Mouse (Mus musculus) thymus, postnatal 25 days (tissue): ENCODE measurements around the gene Hist2h2aa2.
"Not testable (repeated sequence)": the region's sequence is repeated elsewhere in the genome, so short reads cannot be mapped to it uniquely, and the experiment has no call there.

ENCODE experiments used
- DNase-seq: peaks from one replicate; pipeline ENCODE4 v3.0.0; 2022

The Hist2h2aa2 gene

DNA sequence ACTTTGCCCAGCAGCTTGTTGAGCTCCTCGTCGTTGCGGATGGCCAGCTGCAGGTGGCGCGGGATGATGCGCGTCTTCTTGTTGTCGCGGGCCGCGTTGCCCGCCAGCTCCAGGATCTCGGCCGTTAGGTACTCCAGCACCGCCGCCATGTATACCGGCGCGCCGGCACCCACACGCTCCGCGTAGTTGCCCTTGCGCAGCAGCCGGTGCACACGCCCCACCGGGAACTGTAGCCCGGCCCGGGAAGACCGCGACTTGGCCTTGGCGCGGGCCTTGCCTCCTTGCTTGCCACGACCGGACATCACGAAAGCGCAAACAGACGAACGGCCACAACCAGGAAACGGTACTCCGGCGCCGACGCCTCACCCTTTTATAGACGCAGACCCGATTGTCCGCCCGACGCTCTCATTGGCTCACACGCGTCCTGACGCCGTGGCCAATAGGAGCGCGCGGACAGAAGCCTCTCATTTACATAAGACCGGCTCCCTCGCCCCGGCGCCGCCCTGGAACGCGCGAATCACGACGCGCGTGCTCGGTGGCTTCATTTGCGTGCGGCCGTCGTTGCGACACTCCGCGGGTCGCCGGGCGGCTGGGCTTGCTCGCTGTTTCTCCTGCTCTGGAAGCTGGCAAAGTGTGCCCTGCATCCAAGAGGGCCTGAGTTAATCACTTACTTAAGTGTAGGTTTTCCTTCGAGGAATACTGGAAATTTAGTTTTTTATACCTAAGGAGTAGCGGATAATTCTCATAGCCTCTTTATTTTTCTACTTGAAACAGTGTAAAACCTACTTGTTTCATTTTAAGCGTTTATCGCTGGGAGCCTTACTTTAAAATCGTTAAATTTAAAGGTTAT lies at the start of gene Hist2h2aa2:
TSS of gene Hist2h2aa2 (minus strand) at position 328 of the 850 bp plus-strand sequence.
- peak; percentile 95 for DNase-seq

DNA sequence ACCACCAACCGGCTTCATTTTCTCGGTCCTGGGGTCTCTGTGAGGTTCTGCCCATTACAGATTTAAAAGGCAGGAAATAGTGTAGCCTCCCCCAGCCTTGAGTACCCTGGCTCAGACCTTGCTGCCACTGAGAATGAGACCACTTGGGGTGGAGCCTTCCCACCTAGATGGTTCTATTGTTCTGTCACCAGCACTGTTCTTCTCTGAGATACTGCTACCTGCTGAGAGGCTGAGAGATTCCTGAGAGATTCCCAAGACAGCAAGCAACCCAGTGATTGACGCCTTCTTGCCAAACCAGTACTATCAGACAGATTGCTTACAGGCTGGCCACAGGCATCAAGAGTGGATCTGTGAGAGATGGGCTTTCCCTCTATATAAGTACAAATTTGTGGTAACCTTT lies 49.1 kb upstream of the Hist2h2aa2 start:
- no peak for DNase-seq

DNA sequence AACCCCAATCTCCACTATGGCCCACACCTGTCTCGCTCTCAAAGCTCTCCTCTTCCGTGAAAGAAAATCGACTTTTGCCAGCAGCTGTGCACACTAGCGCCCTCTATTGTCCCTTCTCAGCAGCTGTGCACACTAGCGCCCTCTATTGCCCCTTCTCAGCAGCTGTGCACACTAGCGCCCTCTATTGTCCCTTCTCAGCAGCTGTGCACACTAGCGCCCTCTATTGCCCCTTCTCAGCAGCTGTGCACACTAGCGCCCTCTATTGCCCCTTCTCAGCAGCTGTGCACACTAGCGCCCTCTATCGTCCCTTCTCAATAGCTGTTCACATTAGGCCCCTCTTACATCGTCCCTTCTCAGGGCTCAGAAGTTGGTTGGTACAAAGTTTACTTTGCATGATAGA lies 47.3 kb upstream of the Hist2h2aa2 start:
- not testable (repeated sequence) for DNase-seq

DNA sequence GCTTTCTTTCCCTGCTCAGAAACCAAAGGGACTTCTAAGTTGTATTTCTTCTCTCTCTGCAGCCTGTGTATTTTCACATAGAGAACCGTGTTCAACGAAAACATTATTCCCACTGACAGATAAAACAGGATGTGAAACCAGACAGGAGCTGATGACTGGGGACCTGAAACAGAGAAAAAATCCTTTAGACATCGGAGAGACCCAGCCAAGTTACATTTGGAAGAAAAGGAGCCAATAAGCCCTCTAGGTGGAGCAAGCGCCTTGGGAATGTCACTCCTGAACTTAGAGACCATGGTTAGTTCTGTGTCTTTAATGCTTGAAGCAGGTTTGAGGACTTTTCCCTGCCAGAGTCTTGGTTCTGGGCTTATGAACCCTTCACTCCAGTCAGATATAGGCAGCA lies 44.4 kb upstream of the Hist2h2aa2 start:
- DNase-seq, result no peak

DNA sequence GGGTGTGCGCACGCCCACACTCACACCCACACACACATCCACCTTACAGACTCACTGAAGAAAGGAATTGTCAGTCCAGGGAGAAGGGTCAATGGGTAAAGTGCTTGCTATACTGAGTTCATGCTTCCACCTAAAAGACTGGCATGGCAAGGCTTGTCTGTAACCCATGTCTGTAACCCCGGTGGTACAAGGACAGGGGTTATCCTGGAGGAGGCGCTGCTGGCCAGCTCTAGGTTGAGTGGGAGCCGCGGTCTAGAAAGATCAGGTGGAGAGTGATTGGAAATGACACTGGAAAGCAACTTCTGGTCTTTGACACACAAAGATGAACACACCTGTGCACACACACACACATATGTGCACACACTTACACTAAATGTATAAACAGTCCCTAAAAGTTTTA lies 40.6 kb upstream of the Hist2h2aa2 start:
- no peak for DNase-seq

DNA sequence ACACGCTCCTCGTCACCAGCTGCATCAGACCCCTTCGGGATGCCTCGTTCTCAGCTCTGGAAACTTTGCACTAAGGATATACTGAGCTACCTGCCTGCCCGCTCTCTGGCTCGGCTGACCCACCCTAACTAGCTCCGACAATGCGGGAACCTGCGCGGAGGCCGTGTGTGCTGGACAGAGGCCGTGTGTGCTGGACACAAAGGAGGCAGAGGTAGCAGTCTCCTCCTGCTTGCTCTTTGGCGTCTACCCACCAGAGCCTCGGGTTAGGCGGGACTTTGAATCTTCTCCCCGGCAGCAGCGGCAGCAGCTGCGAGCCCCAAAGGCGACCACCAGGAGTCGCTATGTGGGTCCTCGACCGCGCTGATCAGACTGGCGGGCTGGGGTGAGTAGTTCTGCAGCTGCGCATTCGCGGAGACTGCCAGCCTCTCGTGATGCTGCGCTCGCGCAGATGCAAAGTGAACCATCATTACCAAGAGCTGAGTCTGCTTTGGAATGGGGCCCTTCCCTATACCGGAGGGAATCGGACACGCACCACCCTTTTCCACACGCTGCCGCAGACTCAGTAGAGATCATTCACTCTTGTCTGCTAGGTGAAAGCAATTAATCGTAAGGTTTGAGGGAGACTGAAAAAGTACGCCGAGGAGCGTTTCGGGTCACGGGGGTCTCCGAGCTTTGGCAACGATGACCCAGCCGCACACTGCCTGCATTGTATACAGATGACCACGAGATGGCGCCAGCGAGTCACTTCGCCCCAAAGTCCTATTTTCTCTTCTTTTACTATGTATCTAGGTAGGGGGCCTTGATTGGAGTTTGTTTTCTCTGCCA lies 37.9 kb upstream of the Hist2h2aa2 start:
- peak; percentile 96 for DNase-seq

DNA sequence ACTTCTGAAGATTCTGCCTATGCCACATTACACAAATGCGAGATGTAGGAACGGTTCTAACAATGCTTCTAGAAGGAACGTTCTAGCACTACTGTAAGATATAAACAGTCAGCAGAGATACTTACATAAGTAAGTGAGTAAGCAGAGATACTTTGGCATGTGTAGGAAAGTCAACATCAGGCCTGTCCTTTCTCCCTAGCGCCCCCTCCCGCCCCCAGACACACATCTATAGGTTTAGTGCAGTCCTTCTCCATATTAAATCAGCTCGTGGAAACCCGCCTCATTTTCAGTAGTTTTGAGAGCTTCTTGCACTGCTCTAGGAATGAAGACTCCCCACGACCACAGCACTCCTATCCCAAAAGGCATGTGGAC lies 37.3 kb upstream of the Hist2h2aa2 start:
- peak; percentile 85 for DNase-seq

DNA sequence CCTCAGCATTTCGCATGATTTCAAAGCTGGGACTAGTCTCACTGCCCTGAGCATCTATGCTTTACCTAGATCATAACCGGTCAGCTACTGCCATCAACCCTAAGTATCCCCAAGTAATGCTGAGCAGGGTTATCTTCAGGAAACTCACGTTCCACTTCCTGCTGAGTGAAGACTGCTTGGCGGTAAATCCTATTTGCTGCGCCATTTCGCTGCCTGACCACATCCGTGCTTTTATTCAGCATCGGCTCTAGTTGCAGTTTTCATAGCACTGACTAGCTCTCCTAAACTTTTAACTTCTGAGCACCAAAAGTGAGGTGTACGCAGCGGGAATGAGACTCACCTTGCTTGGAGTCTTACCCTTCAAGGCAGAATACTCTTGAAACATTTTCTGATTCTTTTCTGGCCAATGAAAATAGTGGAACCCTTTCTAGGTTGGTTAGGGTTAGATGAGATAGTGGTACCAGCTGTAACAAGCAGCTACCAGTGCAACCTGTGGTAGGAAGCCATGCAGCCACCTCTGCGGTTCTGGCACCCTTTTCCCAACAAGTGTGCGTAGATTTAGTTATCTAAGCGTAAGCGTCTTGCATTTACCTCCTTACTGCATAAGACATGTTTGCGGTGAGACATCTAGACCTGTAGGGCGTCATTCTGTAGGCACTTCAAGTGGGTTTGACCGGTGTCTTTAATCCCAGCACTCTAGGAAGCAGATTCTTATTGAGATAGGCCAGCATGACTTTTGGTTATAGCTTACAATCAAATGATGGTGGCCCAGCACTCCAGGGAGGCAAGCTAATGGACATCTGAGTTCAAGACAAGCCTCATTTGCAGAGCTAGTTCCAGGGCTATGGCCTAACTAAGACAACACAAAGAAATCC lies 33.8 kb upstream of the Hist2h2aa2 start:
- DNase-seq, result peak; percentile 63

DNA sequence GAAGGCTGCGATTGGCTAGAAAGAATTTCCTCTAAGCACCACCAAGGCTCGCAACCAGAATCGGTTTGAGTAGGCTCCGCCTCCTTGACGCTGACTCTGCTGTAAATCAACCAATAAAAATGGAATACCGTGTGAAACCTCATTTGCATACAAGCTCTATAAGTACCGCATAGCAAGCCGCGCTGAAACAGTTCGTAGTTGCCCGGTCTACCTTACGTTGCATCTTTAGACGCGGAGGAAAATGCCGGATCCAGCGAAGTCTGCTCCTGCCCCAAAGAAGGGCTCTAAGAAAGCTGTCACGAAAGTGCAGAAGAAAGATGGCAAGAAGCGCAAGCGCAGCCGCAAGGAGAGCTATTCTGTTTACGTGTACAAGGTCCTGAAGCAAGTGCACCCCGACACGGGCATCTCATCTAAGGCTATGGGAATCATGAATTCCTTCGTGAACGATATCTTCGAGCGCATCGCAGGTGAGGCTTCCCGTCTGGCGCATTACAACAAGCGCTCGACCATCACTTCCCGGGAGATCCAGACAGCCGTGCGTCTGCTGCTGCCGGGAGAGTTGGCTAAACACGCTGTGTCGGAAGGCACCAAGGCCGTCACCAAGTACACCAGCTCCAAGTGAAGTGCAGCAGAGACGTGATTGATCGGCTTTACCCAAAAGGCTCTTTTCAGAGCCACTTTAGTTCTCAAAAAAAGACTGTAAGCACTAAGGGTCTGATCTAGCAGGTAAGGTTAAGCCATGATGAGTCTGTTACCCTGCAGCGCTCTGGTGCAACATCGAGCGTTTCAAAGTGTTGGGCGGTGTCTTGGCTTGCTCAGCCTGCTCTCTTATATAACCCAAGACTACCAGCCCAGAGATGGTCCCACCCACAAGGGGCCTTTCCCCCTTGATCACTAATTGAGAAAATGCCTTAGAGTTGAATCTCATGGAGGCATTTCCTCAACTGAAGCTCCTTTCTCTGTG lies 29.7 kb upstream of the Hist2h2aa2 start, which contains the start of gene Hist2h2bb:
TSS of gene Hist2h2bb (plus strand) at position 242 of the 964 bp plus-strand sequence.
- DNase-seq, result peak; percentile 93

DNA sequence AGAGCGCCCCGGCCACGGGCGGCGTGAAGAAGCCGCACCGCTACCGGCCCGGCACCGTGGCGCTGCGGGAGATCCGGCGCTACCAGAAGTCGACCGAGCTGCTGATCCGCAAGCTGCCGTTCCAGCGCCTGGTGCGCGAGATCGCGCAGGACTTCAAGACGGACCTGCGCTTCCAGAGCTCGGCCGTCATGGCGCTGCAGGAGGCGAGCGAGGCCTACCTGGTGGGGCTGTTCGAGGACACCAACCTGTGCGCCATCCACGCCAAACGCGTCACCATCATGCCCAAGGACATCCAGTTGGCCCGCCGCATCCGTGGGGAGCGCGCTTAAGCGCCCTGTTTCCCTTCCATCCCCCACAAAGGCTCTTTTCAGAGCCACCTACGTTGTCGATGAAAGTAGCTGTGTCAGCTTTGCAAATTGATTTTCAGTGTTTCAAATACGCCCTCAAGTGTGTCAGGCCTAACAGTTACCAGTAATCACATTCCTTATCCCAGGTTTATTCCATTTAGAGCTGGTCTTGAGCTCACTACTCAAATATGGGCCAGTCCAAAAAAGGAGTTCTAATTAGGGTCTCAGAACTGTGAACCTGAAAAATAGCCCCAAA lies 28.8 kb upstream of the Hist2h2aa2 start:
- peak; percentile 56 for DNase-seq

DNA sequence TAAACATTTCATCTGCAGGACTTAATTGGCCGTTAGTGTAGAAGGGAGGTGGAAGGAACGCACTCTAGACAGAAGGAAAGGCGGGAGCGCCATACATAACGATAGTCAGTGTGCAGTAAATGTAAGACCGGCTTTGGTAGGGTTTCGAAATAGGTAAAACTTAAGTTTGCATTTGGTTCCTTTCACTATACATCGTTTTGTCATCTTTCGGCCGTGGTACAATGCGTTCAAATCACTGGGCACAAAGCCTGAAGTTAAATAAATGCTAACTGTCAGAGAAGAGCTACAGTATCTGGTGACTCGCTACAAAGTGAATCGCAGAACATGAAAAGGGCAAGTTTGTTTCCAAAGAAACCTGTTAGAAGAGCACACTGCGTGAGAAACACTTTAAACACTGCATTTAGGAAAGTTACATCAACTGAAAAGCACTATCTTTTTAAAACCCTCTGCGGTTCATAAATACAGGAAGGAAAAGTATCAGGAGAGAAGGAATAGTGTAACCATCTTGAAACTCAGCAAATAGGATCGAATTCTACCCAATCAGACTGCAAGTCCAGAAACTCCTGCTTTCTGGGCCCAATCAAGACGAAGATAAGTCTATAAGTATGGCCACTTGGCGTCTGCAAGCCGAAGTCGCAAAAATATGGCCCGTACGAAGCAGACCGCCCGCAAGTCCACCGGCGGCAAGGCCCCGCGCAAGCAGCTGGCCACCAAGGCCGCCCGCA lies 28.1 kb upstream of the Hist2h2aa2 start, which contains the start of gene Hist2h3b:
TSS of gene Hist2h3b (plus strand) at position 604 of the 725 bp plus-strand sequence.
- DNase-seq, result peak; percentile 85

DNA sequence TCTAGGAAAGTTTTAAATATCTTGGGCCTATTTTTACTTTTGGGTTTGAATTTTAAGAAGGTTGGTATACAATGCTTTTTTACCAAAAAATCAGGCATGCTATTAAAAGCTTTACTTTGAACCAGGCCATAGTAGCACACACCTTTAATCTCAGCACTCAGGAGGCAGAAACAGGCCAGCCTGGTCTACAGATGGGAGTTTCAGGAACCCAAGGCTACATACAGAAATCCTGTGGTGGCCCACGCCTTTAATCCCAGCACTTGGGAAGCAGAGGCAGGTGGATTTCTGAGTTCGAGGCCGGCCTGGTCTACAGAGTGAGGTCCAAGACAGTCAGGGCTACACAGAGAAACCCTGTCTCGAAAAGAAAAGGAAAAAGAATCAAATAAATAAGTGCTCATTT lies 27.5 kb upstream of the Hist2h2aa2 start:
- no peak for DNase-seq

DNA sequence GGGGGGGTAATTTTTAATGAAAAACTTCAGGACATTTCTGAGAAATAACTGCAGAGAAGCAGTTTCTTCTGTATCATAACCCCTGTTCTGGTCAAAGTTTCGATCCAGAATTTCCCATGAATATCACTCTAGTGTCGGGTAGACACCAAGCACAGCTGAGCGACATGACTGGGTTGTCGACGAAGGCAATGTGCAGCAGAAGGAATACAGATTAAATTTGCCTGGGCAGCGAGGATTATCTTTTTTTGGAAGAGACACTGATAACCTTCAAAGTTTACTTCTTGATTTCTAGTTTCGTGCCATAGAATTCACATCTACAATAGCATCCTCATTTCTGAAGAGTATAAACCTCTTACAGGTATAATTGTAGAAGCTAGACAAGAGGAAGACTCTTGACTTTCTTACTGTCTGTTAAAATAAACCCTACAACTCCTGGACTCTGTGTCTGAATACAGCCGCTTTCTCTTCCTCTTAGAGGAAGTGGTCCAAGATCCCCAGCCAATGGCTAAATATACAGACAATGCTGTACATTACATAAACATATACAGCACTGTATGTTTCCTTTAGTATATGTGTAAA lies 26.1 kb upstream of the Hist2h2aa2 start:
- no peak for DNase-seq

DNA sequence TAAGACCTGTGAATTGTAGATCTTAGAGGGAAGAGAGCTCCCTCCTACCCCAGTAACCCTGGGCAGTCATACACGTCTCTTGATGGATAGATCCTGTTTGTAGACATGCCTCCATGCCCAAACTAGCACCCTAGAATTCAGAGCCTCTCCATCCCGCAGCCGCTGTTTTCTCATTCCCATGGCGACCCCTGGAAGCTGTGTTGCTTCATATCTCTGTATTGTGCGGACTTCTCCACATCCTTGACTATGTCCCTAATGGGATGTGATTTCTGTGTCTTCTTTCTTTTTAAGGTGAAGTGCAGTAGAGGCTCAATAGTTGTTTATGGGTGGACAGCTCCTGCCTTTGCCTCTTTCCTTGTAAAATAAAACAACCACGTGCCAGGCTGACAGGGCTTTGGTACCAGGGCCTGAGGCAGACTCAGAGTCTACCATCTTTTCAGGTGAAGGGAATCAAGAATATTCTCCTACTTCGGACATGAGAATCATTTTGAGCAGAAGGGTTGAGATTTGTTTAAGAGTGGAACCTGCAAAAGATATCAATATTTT lies 24.4 kb upstream of the Hist2h2aa2 start:
- peak; percentile 42 for DNase-seq

DNA sequence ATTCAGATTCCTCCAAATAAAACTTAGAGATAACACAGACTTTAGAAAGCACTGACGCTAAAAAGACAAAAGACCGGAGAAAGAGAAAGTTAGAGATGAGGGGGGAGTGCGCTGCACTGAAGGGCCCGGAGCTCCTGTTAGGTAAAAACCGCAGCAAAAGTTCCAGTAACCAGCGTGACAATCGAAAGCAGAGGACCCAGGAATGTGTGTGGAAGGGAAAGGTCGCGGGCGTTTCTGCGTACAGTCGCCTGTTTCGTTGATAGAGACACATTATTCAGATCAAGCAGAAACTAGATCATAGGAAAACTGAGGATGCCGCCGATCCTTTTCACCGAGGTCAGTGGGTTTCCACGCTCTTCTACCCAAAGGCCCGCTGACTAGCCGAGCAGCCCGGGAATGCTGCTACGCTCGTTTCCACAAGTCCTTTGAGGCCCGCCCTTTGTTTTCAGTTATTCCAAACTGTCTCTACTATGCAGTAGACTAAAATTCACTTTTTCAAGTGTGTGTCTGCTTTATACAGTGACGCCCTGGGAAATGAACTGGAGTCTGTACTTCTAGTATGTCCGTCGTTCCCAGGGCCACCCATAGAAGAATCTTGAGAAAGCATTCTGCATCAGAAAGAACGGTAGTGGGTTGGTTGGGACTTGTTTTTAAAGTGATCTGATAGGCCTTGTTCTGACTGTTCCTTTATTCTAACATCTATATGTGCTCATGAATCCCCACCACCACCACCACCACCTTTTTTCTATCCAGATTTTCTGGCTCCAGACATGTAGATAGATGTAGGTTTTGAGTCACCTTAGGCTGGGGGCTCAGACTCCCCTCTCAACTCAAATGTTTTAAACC lies 23.7 kb upstream of the Hist2h2aa2 start:
- peak; percentile 65 for DNase-seq

DNA sequence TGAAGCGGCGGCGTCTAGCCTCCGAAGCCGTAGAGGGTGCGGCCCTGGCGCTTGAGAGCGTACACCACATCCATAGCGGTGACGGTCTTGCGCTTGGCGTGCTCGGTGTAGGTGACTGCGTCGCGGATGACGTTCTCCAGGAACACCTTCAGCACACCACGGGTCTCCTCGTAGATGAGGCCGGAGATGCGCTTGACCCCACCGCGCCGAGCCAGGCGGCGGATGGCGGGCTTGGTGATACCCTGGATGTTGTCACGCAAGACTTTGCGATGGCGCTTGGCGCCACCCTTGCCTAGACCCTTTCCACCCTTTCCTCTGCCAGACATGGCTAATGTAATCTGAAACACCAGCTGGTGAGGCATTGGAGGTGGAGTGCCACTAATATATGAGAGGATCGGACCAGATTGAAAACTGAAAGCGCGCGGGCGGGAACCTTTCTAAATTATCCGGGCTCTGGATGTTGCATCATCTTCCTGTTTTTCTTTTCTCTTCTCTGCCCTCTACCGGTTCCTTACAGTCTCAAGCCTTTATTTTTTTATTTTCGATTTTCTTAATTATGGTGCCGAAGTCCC lies 23.0 kb upstream of the Hist2h2aa2 start, which contains the start of gene Hist2h4:
TSS of gene Hist2h4 (minus strand) at position 333 of the 572 bp plus-strand sequence.
- peak; percentile 96 for DNase-seq

DNA sequence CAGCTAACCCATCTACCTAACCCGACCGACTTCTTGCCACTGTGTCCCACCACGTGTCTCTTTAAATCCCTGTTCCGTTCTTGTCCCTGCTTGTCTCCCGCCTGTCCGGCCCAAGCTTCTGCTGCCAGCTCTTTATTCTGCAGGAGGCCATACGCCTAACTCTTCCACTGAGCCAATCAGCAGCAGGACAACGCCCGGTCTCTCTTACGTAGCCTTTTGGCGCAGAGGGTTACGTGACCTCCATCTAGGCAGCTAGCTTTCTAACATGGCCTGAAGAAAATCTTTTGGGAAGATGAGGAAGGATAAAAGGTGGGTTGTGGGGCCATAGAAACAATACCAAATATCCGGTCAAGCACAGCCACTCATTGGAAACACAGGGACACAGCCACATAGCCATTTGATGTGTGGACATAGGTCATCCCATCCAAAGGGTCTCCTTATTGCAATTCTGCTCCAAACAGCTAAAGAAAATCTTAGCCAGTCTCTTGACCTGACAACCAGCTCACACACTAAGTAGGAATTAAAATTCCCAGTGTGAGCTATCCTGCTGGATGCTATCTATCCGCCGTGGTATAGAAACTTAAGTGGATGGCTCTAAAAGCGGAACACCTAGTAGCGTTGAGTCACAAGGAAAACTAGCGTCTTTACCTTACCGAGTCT lies 22.3 kb upstream of the Hist2h2aa2 start:
- DNase-seq, result peak; percentile 60

DNA sequence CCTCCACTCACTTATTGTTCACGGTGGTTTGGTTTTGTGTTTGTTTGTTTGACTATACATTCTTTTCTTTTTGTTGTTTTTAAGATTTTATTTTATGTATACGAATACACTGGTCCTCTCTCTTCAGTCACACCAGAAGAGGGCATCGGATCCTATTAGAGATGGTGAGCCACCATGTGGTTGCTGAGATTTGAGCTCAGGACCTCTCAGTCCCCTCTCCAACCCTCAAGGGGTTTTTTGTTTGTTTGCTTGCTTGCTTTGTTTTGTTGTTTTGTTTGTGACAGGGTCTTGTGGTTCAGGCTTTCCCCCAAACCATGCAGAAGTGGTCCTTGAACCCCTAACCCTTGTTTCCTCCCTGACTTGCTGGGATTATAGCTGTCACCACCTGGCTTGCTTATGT lies 21.5 kb upstream of the Hist2h2aa2 start:
- no peak for DNase-seq
